Mouse (Mus musculus): ENCODE results near the gene Rrp15. TPM values are rescaled to one million over a fixed set of nuclear protein-coding genes. Genes with fewer than 3 reads are reported as not detected.

Rrp15 gene
- polyA plus RNA-seq, 1 experiment = 31.3 TPM

DNA sequence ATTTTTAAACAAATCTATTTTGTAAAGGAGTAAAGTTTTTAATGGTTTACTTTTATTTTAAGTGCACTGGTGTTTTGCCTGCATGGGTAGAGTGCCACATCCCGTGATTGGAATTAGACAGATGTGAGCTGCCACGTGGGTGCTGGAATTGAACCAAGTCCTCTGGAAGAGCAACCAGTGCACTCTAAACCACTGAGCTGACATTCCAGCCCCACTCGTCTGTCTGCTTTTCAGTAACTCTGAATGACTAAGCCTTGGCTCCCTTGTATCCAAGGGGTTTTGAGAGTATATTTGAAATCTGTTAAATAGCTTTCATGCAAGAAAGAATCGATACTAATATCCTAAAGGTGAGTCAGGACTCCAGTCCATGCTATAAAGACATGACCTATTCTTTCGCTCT is 30.3 kb downstream of the Rrp15 start:
- H3K4me3 ChIP-seq (ENCODE audit: insufficient read depth, low read length) = no peak overlapping the region
- 0 out of 2 replicates have a peak, but pooled peaks cover 2% of the 10 kb centered on the region for H3K4me1 ChIP-seq (ENCODE audit: control insufficient read depth, insufficient read depth, low read length)

DNA sequence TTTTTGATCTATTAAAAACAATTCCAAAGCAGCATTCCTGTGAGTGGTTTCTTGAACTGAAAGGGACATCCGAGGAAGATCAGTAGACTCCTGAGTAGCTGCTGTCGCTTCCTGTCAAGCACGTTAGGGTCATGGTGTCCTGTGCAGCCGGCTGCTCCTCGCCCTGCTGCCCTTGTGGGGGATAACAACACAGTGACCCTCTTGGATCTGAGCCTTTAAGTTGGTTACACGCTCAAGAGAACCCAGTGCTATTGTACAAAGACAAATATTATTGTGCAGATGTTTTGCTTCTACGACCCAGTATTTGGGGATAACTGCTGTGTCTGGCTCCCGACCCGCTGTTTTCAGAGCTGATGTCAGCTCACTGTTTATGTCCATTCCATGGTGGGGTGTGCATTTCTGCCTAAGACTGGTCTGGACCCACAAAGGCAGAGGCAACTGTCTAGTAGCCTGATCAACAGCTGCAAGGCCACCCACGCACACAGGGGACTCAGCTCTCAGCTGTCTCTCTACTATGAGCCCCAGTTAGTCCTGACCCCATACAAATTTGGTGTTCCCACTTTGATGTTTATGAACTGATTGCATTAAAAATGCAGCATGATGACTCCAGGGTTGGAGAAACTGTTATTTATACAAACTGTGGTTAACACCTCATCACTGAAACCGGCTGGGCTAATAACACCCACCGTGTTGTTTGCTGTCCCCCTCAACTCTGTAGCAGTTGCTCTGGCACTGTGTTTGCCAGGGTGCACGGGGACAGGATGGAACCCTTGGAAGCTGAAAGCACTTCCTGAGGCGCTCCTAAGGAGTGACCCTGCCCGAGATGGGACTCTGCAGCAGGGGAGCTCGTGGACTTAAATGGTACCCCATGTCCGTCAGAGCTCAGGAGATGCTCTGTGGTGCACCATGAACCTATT is 33.9 kb downstream of the Rrp15 start:
- Histone ChIP-seq H3K27ac (ENCODE audit: insufficient read depth, low read length) (no peak overlapping the region), H3K4me1 (ENCODE audit: control insufficient read depth, insufficient read depth, low read length) (0 out of 2 replicates have a peak, but pooled peaks cover 2% of the 10 kb centered on the region), H3K4me3 (ENCODE audit: insufficient read depth, low read length) (no peak overlapping the region)
- no peak for TF ChIP-seq POLR2A (IDR thresholded peaks at IDR 0.05; ENCODE audit: low read depth, low read length)
- TF ChIP-seq CTCF (IDR thresholded peaks at IDR 0.05; ENCODE audit: borderline replicate concordance, insufficient read depth, low read length) = no peak

More for the DNA sequence above, 30.3 kb downstream of the Rrp15 start:
- TF ChIP-seq POLR2A (IDR thresholded peaks at IDR 0.05; ENCODE audit: low read depth, low read length) (no peak), CTCF (IDR thresholded peaks at IDR 0.05; ENCODE audit: borderline replicate concordance, insufficient read depth, low read length) (no peak)
- H3K27ac ChIP-seq (ENCODE audit: insufficient read depth, low read length) = no peak overlapping the region

DNA sequence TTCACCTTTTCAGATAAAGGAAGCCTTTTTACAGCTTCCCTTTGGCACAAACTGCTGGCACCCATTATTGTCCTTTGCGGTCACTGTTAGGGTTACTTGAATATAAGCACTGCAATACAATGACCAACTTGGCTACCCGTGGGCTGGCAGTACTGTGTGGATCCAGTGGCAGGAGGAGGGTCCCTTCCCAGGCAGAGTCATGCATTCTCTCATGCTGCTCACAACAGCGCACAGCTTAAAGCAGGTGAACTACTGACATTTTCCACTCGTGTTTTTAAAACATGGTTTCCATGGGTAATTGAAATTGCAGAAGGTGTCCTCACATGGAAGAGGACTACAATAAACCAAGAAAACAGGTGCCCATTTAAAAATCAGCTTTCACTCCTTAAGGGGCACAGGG is 34.9 kb downstream of the Rrp15 start:
- 0 out of 2 replicates have a peak, but pooled peaks cover 2% of the 10 kb centered on the region for H3K4me1 ChIP-seq (ENCODE audit: control insufficient read depth, insufficient read depth, low read length)
- no peak for TF ChIP-seq CTCF (IDR thresholded peaks at IDR 0.05; ENCODE audit: borderline replicate concordance, insufficient read depth, low read length)
- no peak for TF ChIP-seq POLR2A (IDR thresholded peaks at IDR 0.05; ENCODE audit: low read depth, low read length)
- no peak overlapping the region for H3K27ac ChIP-seq (ENCODE audit: insufficient read depth, low read length)
- no peak overlapping the region for H3K4me3 ChIP-seq (ENCODE audit: insufficient read depth, low read length)

DNA sequence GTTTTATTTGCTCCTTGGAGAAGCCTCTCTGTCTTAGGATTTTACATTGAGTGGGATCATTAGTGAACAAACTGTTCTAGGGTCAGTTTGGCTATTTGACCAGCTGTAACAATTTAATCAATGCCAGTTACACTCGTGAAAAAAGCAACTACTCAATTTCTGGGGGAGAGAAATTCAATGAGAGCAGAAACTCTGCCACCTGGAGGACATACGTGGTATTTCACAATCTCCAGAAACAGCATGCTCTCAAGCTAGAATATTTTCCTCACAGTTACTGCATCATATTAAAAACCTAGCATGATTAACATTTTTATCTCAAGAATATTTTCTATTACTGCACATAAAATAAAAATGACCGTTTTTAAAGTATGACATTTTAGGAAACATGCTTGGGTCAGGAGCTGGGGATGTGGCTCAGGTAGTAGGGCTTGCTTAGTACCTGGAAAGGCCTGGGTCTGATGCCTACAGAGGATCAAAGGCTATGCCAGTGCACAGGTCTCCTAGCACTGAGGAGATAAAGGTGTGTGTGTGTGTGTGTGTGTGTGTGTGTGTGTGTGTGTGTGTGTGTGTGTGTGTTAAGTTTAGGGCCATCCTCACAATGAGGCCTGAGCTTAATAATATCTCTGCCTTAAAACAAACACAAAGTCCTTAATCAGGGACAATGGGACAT is 36.2 kb downstream of the Rrp15 start:
- no peak overlapping the region for H3K27ac ChIP-seq (ENCODE audit: insufficient read depth, low read length)
- no peak for TF ChIP-seq CTCF (IDR thresholded peaks at IDR 0.05; ENCODE audit: borderline replicate concordance, insufficient read depth, low read length)
- TF ChIP-seq POLR2A (IDR thresholded peaks at IDR 0.05; ENCODE audit: low read depth, low read length) = no peak
- no peak overlapping the region for H3K4me3 ChIP-seq (ENCODE audit: insufficient read depth, low read length)
- no peaks in the 10 kb centered on the region for H3K4me1 ChIP-seq (ENCODE audit: control insufficient read depth, insufficient read depth, low read length)

DNA sequence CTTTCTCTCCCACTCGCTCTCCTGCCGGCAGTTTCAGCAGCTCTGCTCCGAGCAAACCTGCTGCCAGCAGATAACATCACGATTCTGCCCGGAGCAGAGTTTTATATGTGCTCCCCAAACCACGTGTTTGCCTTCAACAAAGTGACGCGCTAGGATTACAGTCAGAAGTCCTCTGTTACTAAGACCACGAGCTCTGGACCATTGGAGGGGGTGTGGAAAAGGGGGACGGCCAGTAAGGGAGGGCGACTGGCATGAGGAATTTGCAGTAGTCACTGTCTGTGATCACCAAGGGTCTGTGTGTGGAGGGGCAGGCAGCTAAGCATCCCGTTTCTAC is 43.3 kb downstream of the Rrp15 start, which contains the start of gene Tgfb2:
Gene Tgfb2, minus strand, starts transcription at position 75 of the 334 bp plus-strand sequence.
- H3K4me3 ChIP-seq (ENCODE audit: insufficient read depth, low read length) = peak within 1 kb of the TSS; percentile 86
- TF ChIP-seq POLR2A (IDR thresholded peaks at IDR 0.05; ENCODE audit: low read depth, low read length) (peak; percentile 85), CTCF (IDR thresholded peaks at IDR 0.05; ENCODE audit: borderline replicate concordance, insufficient read depth, low read length) (no peak)
- H3K27ac ChIP-seq (ENCODE audit: insufficient read depth, low read length) = peak within 1 kb of the TSS; percentile 39
- no peaks in the 10 kb centered on the region for H3K4me1 ChIP-seq (ENCODE audit: control insufficient read depth, insufficient read depth, low read length)

DNA sequence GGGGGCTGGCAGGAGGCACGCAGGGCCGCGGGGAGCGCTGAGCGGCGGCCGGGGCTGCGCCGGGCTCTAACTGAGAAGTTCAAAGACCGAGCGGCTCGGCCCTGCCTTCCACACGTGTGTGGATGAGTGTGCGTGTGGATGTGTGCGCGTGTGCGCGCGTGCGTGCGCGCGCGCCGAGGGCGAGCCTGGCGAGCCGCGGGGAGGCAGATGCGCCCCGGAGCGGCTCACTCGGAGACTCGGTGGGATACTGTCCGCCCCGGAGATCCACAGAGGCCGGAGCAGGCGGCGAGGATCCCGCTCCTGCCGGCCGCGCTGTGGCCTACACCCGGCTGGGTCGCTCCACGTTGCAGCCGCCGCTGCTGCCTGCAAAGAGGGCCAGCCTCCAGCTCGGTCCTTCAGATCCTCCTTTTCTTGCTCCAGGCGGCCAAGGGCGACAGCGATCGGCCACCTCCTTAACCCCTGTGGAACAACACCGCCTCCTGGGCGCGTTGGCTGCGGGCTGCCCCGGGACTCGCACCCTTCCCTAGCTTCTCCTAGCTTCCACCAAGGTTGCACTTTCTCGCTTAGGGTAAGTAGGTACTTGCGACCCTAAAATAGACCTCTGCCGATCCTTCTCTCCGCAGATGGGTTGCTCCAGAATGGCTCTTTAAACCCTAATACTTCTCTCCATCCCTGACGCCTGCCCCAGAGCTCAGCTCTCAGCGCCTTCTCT is 43.8 kb downstream of the Rrp15 start:
- no peaks in the 10 kb centered on the region for H3K4me1 ChIP-seq (ENCODE audit: control insufficient read depth, insufficient read depth, low read length)
- H3K27ac ChIP-seq (ENCODE audit: insufficient read depth, low read length) = peak overlapping the region; percentile 39
- peak overlapping the region; percentile 86 for H3K4me3 ChIP-seq (ENCODE audit: insufficient read depth, low read length)
- TF ChIP-seq POLR2A (IDR thresholded peaks at IDR 0.05; ENCODE audit: low read depth, low read length) (peak; percentile 61), CTCF (IDR thresholded peaks at IDR 0.05; ENCODE audit: borderline replicate concordance, insufficient read depth, low read length) (no peak)

DNA sequence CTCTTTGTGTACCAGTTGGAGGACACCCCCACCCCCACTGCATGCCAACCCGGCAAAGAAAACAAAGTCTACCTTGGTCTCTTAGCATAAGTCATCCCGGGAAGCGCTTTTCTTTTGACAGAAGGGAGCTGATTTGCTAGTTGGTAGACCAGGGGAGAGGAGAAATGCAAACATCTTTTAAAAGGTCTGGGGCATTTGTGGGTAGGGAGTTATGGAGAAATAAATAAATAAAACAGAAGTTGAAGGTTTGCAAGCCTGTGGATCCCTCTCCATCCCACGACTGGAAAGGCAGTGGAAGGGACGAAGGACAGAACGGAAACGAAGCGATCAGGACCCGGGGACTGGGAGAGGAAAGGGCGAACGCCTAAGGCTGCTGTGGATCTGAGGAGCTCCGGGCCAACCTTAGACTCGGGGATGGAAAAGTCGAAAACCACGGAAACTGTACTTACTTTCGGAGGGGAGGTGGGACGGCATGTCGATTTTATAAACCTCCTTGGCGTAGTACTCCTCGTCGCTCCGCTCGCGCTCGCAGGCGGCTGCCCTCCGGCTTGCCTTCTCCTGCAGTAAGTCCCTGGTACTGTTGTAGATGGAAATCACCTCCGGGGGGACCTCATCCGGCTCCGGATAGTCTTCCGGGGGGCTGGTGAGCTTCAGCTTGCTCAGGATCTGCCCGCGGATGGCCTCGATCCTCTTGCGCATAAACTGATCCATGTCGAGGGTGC is 45.0 kb downstream of the Rrp15 start:
- Histone ChIP-seq H3K27ac (ENCODE audit: insufficient read depth, low read length) (peak overlapping the region; percentile 84), H3K4me1 (ENCODE audit: control insufficient read depth, insufficient read depth, low read length) (no peaks in the 10 kb centered on the region), H3K4me3 (ENCODE audit: insufficient read depth, low read length) (peak overlapping the region; percentile 86)
- peak; percentile 53; the same call in 1 of the 2 replicates for TF ChIP-seq POLR2A (IDR thresholded peaks at IDR 0.05; ENCODE audit: low read depth, low read length)
- TF ChIP-seq CTCF (IDR thresholded peaks at IDR 0.05; ENCODE audit: borderline replicate concordance, insufficient read depth, low read length) = no peak

DNA sequence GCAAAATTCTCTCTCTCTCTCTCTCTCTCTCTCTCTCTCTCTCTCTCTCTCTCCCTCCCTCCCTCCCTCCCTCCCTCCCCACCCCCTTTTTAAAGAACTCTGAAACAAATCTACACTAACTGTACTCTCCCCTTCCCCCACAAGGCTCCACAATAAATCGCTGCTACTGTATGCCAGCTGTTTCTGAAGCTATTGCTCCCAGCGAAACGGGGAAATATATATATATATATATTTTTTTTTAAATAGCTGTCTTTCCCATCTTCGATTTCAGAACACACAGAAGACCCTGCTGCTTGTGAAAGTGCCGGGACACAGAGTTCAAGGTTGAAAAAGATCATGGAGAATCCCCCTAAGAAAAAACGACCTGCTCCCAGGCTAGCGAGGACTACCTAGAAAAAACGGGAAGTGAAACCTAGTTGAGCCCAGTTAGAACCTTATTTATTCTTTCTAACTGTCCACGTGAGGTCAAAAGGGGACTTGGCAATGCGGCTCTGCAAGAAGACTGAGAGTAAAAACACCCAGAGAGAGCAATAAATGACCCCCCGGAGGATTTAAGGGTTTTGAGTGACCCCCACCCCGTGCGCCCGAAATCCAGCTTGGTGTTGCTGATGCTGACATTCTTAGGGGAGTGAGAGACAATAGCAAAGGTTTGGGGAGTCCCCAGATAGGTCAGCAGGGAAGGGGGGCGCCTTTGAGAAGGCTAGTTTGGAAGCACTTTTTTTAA is 45.7 kb downstream of the Rrp15 start:
- no peak for TF ChIP-seq POLR2A (IDR thresholded peaks at IDR 0.05; ENCODE audit: low read depth, low read length)
- no peak for TF ChIP-seq CTCF (IDR thresholded peaks at IDR 0.05; ENCODE audit: borderline replicate concordance, insufficient read depth, low read length)
- H3K4me3 ChIP-seq (ENCODE audit: insufficient read depth, low read length) = peak overlapping the region; percentile 86
- H3K27ac ChIP-seq (ENCODE audit: insufficient read depth, low read length) = peak overlapping the region; percentile 84
- H3K4me1 ChIP-seq (ENCODE audit: control insufficient read depth, insufficient read depth, low read length) = no peaks in the 10 kb centered on the region
